In the genomic region with DNA sequence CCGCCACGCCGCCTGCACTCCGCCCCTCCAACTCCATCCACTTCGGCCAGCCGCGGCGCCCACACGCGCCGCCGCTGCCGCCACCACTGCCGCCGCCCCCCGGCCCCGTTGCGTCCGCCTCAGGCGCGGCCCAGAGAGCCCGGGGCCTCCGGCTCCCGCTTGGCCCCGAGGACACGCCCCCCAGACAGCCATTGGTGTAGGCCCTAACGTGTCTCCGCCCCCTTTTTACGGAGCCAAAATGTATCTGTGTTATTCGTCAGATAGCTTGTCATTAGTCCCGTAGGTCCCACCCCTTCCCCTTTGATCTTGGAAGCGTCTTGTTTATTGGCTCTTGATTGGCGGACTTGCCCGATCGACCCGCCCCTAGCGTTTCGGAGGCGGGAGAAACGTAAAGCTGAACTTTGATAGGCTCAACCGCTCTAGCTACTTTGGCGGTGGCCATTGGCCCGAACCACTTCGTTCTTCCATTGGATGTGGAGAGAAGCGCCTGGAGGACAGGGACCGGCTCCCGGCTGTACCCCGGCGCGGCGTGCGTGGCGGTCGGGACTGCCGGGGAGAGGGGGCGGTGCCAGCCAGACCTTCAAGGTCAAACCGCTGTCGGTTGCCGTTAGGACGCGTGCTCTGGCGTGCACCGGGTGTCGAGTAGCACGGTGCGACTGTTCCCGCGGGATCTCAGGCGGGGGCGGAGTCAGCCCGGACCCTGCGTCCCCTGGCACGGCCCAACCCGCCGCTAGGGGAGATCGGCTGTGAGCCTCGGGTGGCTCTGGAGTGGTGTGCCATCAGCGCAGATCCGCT, we compare ENCODE assay signal across 8 mouse cellular contexts. TPM values are rescaled to one million over a fixed set of nuclear protein-coding genes. Genes with fewer than 3 reads are reported as not detected.
DNase-seq lines count a peak whose midpoint lies in the region; ATAC-seq lines count a peak whose summit lies in the region.

A gene (minus strand): TSS at position 152 of the 795 bp plus-strand sequence.

- peak within 1 kb of the TSS; percentile 98 for H3K9ac ChIP-seq in hindbrain, embryonic 16.5 days (ENCODE audit: low read depth, low read length)

- peak within 1 kb of the TSS; percentile 86 for H3K4me2 ChIP-seq in hindbrain, embryonic 16.5 days (ENCODE audit: low read length)

- H3K9me3 ChIP-seq in hindbrain, embryonic 16.5 days (ENCODE audit: control insufficient read depth, low read length): no peaks in the 10 kb centered on the region

- H3K4me1 ChIP-seq in hindbrain, embryonic 16.5 days (ENCODE audit: control insufficient read depth, insufficient read depth, low read depth, low read length): peaks cover 17% of the 10 kb centered on the region

- H3K4me3 ChIP-seq in hindbrain, embryonic 16.5 days (ENCODE audit: low read length): peak within 1 kb of the TSS; percentile 99
- peak within 1 kb of the TSS; percentile 83 for H3K4me3 ChIP-seq in macrophage (ENCODE audit: inconsistent target)

- no peaks in the 10 kb centered on the region for H3K27me3 ChIP-seq in hindbrain, embryonic 16.5 days (replicated peaks; ENCODE audit: control insufficient read depth, insufficient read depth, low read length)

- WGBS in hindbrain, embryonic 16.5 days: under 1% methylated on average over 58 of the region's 79 CpGs
- WGBS in macrophage (ENCODE audit: missing documents): under 1% methylated on average over 79 of the region's 79 CpGs

- H3K36me3 ChIP-seq in hindbrain, embryonic 16.5 days (ENCODE audit: control insufficient read depth, insufficient read depth, low read length): no peaks in the 10 kb centered on the region
- no peaks in the 10 kb centered on the region for H3K36me3 ChIP-seq in macrophage (ENCODE audit: inconsistent target)

- peak; percentile 97 for ATAC-seq in hindbrain, embryonic 16.5 days

- peak; percentile 98 for DNase-seq in WW6 (ENCODE audit: low read depth, low spot score)
- DNase-seq in cerebellum, postnatal 4 days (ENCODE audit: low spot score in 2 of 2): peak; percentile 90 to 97
- peak; percentile 100 for DNase-seq in gastrocnemius, adult 18-20 months (ENCODE audit: low spot score)
- peak; percentile 96 to 99 for DNase-seq in left cerebral cortex, adult 18-20 months (ENCODE audit: low spot score in 2 of 2)
- DNase-seq in right cerebral cortex, adult 18-20 months: peak; percentile 99
- DNase-seq in urinary bladder, postnatal 10 days (ENCODE audit: low spot score): peak; percentile 84

- peak within 1 kb of the TSS; percentile 98 for H3K27ac ChIP-seq in hindbrain, embryonic 16.5 days (ENCODE audit: low read depth, low read length)
- H3K27ac ChIP-seq in macrophage: peak within 1 kb of the TSS; percentile 90

- H3K79me2 ChIP-seq in macrophage (ENCODE audit: inconsistent target): peaks cover 41% of the 10 kb centered on the region

RNA-seq across cellular contexts. Expression of the gene that starts here (rescaled TPM):
- total RNA-seq in gastrocnemius, adult 18-20 months (2021): 10 to 100 TPM; 26.2 to 34.0 TPM
- 14.6 and 15.2 TPM in 2 replicates for polyA plus RNA-seq in hindbrain, embryonic 16.5 days (2015; fragmentation: Nextera tagmentation; extraction: Ambion mirVana)
- 10 to 100 TPM; 46.6 to 52.1 TPM for total RNA-seq in left cerebral cortex, adult 18-20 months (2021)
- 100 to 1,000 TPM in 10 of 26 experiments, 10 to 100 TPM in 16; 71.5 to 154 (median 97.6) TPM for total RNA-seq in macrophage (2018; cell fraction: chromatin; rRNA removed)
- 10 to 100 TPM; 15.5 to 21.5 (median 18.2) TPM for total RNA-seq in macrophage (2018; cell fraction: cytosol; rRNA removed)
- 100 to 1,000 TPM in 9 of 26 experiments, 10 to 100 TPM in 17; 54.9 to 146 (median 94.1) TPM for total RNA-seq in macrophage (2018; cell fraction: nucleus; rRNA removed)
- 16.2 to 24.8 TPM (median 23.2 TPM) in 3 replicates for polyA plus RNA-seq in macrophage (2018)

Comparison
In these comparisons a context has a peak if more than half of its experiments do, and no peak if none do; other contexts are left out.
1. Peak in every context shown above with its lines: DNase-seq, ATAC-seq, H3K4me3 ChIP-seq and H3K27ac ChIP-seq.